Comparison of ENCODE assay signal across 9 mouse cellular contexts in genomic region chr5:31326850-31327249, GRCm38 (mm10). TPM values are rescaled to one million over a fixed set of nuclear protein-coding genes. Genes with fewer than 3 reads are reported as not detected.
DNase-seq lines count a peak whose midpoint lies in the region; ATAC-seq and TF ChIP-seq lines count a peak whose summit lies in the region.
"Had no signal": no experiment of that assay in that cellular context is flagged by ENCODE, and none has a peak within 500 bp of the region (broad histone marks: within the 10 kb centered on the region; RNA-seq: fewer than 3 reads in every experiment).

No protein-coding gene starts in this region.

- DNase-seq in kidney, adult 18-20 months, result peak; percentile 21
- DNase-seq in kidney, adult 11 months, result no peak
- peak; percentile 14 for DNase-seq in CH12.LX (ENCODE audit: extremely low read depth)
- no peak for DNase-seq in brain, embryonic 14.5 days (ENCODE audit: low read depth)
- no peak for DNase-seq in gastrocnemius, postnatal 4 days (ENCODE audit: low spot score in 2 of 2)
- DNase-seq in urinary bladder, postnatal 25 days (ENCODE audit: low spot score), result no peak
- DNase-seq: heart, postnatal 10 days had no signal

- in situ Hi-C loops in CH12.LX (cut with MboI; ENCODE audit: low pct_ligation_motif_present, low pct_unique_long_range_greater_than_20kb, low sequenced_read_pairs), result no loop called here

- TF ChIP-seq RAD21 in CH12.LX (IDR thresholded peaks at IDR 0.05; ENCODE audit: low read depth, low read length), result peak; percentile 26

- ATAC-seq in megakaryocyte progenitor cell, adult 5-6 weeks (replicated peaks; ENCODE audit: poor library complexity), result 0 out of 2 replicates have a peak, but pooled peaks have one; percentile 29

- no peaks in the 10 kb centered on the region for H3K36me3 ChIP-seq in CH12.LX (replicated peaks in 1 of 2; ENCODE audit: control insufficient read depth in 1 of 2, insufficient read depth in 1 of 2, low read length in 1 of 2)
- H3K36me3 ChIP-seq: neural tube, embryonic 12.5 days had no signal

- no peak for TF ChIP-seq EP300 in CH12.LX (IDR thresholded peaks at IDR 0.05; ENCODE audit: low read length)

- peaks cover 4% of the 10 kb centered on the region for H3K9me3 ChIP-seq in CH12.LX (replicated peaks; ENCODE audit: low read length)
- H3K9me3 ChIP-seq: neural tube, embryonic 12.5 days had no signal

- no peaks in the 10 kb centered on the region for H3K4me1 ChIP-seq in CH12.LX (ENCODE audit: control insufficient read depth in 1 of 2, insufficient read depth in 2 of 2)
- H3K4me1 ChIP-seq: neural tube, embryonic 12.5 days had no signal

- TF ChIP-seq POLR2A in CH12.LX (IDR thresholded peaks at IDR 0.05; ENCODE audit: low read depth, low read length), result no peak
- no peak for TF ChIP-seq POLR2A in brain, embryonic 14.5 days (IDR thresholded peaks at IDR 0.05; ENCODE audit: borderline replicate concordance, extremely low read depth, insufficient read depth, insufficient read length, poor library complexity, severe bottlenecking)

- H3K9ac ChIP-seq in CH12.LX (ENCODE audit: insufficient read depth, low read depth), result no peak overlapping the region
- H3K9ac ChIP-seq: neural tube, embryonic 12.5 days had no signal

- H3K79me2 ChIP-seq in CH12.LX (replicated peaks; ENCODE audit: control insufficient read depth, extremely low read depth, insufficient read depth, poor library complexity, severe bottlenecking), result no peaks in the 10 kb centered on the region

- dilution Hi-C loops in CH12.LX (cut with MboI; ENCODE audit: extremely low pct_ligation_motif_present, extremely low pct_unique_long_range_greater_than_20kb, low sequenced_read_pairs), result no loop called here

- no peak overlapping the region for H3K4me2 ChIP-seq in CH12.LX (ENCODE audit: insufficient read depth, low read depth, poor library complexity, severe bottlenecking)
- H3K4me2 ChIP-seq: neural tube, embryonic 12.5 days had no signal

- peaks cover 29% of the 10 kb centered on the region for H3K27me3 ChIP-seq in CH12.LX (replicated peaks)
- H3K27me3 ChIP-seq: neural tube, embryonic 12.5 days had no signal

- no peak overlapping the region for H3K4me3 ChIP-seq in CH12.LX (replicated peaks in 1 of 3; ENCODE audit: low read depth in 2 of 3, low read length in 2 of 3, poor library complexity in 1 of 3)
- H3K4me3 ChIP-seq: neural tube, embryonic 12.5 days had no signal

- peak in 1 of 2 experiments; percentile 55; a peak in 2 of 4 replicates for TF ChIP-seq CTCF in CH12.LX (conservative IDR thresholded peaks at IDR 0.05 in 1 of 2, IDR thresholded peaks at IDR 0.05 in 1 of 2; ENCODE audit: low read depth in 2 of 2, low read length in 2 of 2)
- peak; percentile 28; the same call in 1 of the 2 replicates for TF ChIP-seq CTCF in brain, embryonic 14.5 days (IDR thresholded peaks at IDR 0.05; ENCODE audit: borderline replicate concordance, extremely low read depth, insufficient read depth, insufficient read length)

- no peak overlapping the region for H3K27ac ChIP-seq in CH12.LX (ENCODE audit: insufficient read depth, low read depth)
- H3K27ac ChIP-seq: neural tube, embryonic 12.5 days had no signal

TF ChIP-seq in CH12.LX, 34 proteins besides CTCF, POLR2A, EP300 and RAD21:
- TF ChIP-seq TBP (conservative IDR thresholded peaks at IDR 0.05; ENCODE audit: low read depth, low read length), result no peak
- no peak for TF ChIP-seq UBTF (IDR thresholded peaks at IDR 0.05; ENCODE audit: low read depth, low read length)
- TF ChIP-seq SMC3 (IDR thresholded peaks at IDR 0.05; ENCODE audit: low read depth, low read length), result 0 out of 2 replicates have a peak, but pooled peaks have one; percentile 12

RNA-seq across cellular contexts. Expression of gene Gckr, which starts 29.6 kb away (rescaled TPM):
- total RNA-seq in CH12.LX (2012; rRNA removed), result 0.08 TPM in 1 of 2 replicates, not detected in the other
- total RNA-seq in CH12.LX (2014; rRNA removed), result not detected in 2 replicates
- not detected in 2 replicates for polyA plus RNA-seq in CH12.LX (2012; ENCODE audit: insufficient read length, low read depth)
- 0.77 and 0.86 TPM in 2 replicates for polyA plus RNA-seq in brain, embryonic 14.5 days (2012; rRNA removed)
- not detected in 2 replicates for total RNA-seq in megakaryocyte progenitor cell, adult 5-6 weeks (2015)
- not detected in 2 replicates for total RNA-seq in megakaryocyte progenitor cell, adult 5-6 weeks (2017)
- total RNA-seq in gastrocnemius, postnatal 4 days (2021), result under 1 TPM; 0.22 to 0.36 TPM
- total RNA-seq: heart, postnatal 10 days had no signal

RNA-seq across cellular contexts. Expression of gene Fndc4, which starts 31.0 kb away (rescaled TPM):
- 0.13 and 0.34 TPM in 2 replicates for total RNA-seq in CH12.LX (2012; rRNA removed)
- total RNA-seq in CH12.LX (2014; rRNA removed), result not detected in 2 replicates
- polyA plus RNA-seq in CH12.LX (2012; ENCODE audit: insufficient read length, low read depth), result not detected in 2 replicates
- polyA plus RNA-seq in brain, embryonic 14.5 days (2012; rRNA removed), result 149 and 214 TPM in 2 replicates
- total RNA-seq in megakaryocyte progenitor cell, adult 5-6 weeks (2015), result not detected in 2 replicates
- not detected in 2 replicates for total RNA-seq in megakaryocyte progenitor cell, adult 5-6 weeks (2017)
- 10 to 100 TPM; 18.5 to 18.7 TPM for total RNA-seq in gastrocnemius, postnatal 4 days (2021)

RNA-seq across cellular contexts. Expression of gene Ift172, which starts 35.9 kb away (rescaled TPM):
- total RNA-seq in CH12.LX (2012; rRNA removed) (11.1 and 21.5 TPM in 2 replicates), CH12.LX (2014; rRNA removed) (4.3 and 6.1 TPM in 2 replicates)
- 8.5 and 9.2 TPM in 2 replicates for polyA plus RNA-seq in CH12.LX (2012; ENCODE audit: insufficient read length, low read depth)
- 48.2 and 51.9 TPM in 2 replicates for polyA plus RNA-seq in brain, embryonic 14.5 days (2012; rRNA removed)
- 7.3 and 11.1 TPM in 2 replicates for total RNA-seq in megakaryocyte progenitor cell, adult 5-6 weeks (2015)
- 20.8 and 33.0 TPM in 2 replicates for total RNA-seq in megakaryocyte progenitor cell, adult 5-6 weeks (2017)
- total RNA-seq in gastrocnemius, postnatal 4 days (2021), result 10 to 100 TPM; 30.6 to 40.8 TPM

Comparison
In these comparisons a context has a peak if more than half of its experiments do, and no peak if none do; other contexts are left out.
1. DNase-seq: peak in kidney, adult 18-20 months (single experiment) and CH12.LX (single experiment); none in kidney, adult 11 months (single experiment), brain, embryonic 14.5 days (single experiment), gastrocnemius, postnatal 4 days (0 of 2) and urinary bladder, postnatal 25 days (single experiment).
2. RNA of gene Fndc4, which starts 31.0 kb away (total RNA-seq): 18.5 to 18.7 TPM in gastrocnemius, postnatal 4 days; 0.13 to 0.34 TPM in CH12.LX and not detected in megakaryocyte progenitor cell, adult 5-6 weeks; every median in the first group is over 10 times any median in the second.